Mouse (Mus musculus): Measurements from ENCODE around the gene Trappc12.

GRCm38 (mm10) chr12:28697821-28698595 is 52.3 kb downstream of the Trappc12 start:
- no peak for TF ChIP-seq CTCF (IDR thresholded peaks at IDR 0.05; ENCODE audit: borderline replicate concordance, insufficient read depth, low read depth, low read length)
- TF ChIP-seq POLR2A (IDR thresholded peaks at IDR 0.05; ENCODE audit: borderline replicate concordance, insufficient read depth, low read length): no peak

Measured in cerebellum, adult 2 months (tissue).